Mouse (Mus musculus) cortical plate, adult 2 months (tissue): ENCODE data around the gene Bcor.

Source experiments
- CTCF ChIP-seq: fragments of 200-500 bp; IDR thresholded peaks from 2 replicates; pipeline ENCODE4 v1.5.1; 2011; ENCODE audit warnings: mild to moderate bottlenecking, control low read depth, low read length; ENCODE audit not compliant: insufficient read depth; ENCODE audit errors: extremely low read depth
- POLR2A ChIP-seq: fragments of 200-500 bp; IDR thresholded peaks from 2 replicates; pipeline ENCODE4 v1.6.1; 2011; ENCODE audit warnings: mild to moderate bottlenecking, low read length, control low read depth; ENCODE audit not compliant: insufficient read depth; ENCODE audit errors: extremely low read depth

GRCm38 (mm10) chrX:11996891-11997290 is 163.3 kb downstream of the Bcor start:
- TF ChIP-seq CTCF (no peak), POLR2A (no peak)
